Mouse (Mus musculus) heart, postnatal 25 days (tissue): ENCODE data around the gene Rgs8. TPM values are rescaled to one million over a fixed set of nuclear protein-coding genes. Genes with fewer than 3 reads are reported as not detected.
A peak's percentile ranks its signal among the peaks of the same experiment; 100 is the strongest.

Source experiments
- DNase-seq: peaks from one replicate; pipeline ENCODE4 v3.0.0; 2022; ENCODE audit warnings: low spot score
- intact Hi-C: fragments of 180-260 bp; cut with DNase I; formaldehyde crosslinking; loops from one replicate; pipeline ENCODE4 v1.15.1; 2025
- total RNA-seq, 2 experiments: library from RNA; stranded (reverse); gene quantifications; 2 replicates each; pipeline ENCODE4 v1.2.3; 2021

The Rgs8 gene
- total RNA-seq, 2 experiments from 2014 or later: not detected

DNA sequence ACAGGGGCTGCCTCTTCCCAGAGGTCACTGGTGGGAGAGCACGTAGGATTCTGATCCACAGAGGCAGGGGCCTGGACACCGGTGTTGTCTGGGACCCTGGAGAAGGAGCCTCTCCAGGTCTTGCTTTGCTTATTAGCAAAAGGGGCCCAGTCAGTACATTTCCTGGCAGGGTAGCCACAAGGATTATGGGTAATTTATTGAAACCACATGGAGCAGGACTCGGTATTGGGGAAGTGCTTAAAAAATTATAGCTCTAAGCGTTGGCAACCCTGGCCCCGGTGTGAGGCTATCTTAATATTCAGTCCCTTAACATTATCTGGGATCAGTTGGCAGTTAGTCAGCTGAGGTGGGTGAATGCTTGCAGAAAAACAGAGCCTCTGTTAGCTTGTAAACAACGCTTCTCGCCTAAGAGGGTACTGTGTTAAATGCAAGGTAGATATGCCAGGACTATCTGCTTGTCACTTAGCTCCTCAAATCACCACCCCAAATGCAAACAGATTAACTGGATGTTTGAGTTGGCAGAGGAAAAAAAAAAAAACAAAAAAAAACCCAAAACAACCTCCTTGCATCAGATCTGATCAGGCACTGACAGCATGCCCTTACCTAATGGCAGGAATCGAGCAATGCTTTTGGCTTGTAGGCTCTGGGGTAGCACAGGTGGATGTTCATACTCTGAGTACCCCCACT, 49.5 kb downstream of the Rgs8 start:
- intact Hi-C loops: no loop called here
- no peak for DNase-seq

DNA sequence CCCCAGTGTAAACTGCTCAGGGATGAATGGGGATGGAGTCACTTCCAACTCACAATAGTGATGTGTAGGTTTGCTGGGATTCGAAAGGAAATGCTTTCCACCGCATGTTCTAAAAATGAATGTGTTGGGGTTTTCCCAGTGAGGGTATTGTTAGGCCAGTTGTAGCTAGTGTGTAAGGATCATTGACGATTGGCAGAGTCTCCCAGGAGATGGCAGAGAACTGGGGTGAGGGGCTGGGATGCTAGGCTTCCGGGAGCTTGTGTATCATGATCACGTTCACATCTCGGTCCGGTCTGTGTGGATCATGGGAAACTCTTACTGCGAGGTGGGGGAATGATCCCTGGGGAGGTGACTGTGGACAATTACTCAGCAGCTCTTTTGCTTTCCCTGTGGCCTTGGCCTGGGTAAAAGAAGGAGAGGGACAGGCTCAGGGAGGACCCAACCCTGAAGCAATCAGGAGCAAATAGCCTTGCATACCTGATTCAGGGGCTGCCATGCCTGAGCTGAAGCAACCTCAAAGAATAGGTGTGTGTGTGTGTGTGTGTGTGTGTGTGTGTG, 50.1 kb downstream of the Rgs8 start:
- intact Hi-C loops: no loop called here
- DNase-seq: no peak

DNA sequence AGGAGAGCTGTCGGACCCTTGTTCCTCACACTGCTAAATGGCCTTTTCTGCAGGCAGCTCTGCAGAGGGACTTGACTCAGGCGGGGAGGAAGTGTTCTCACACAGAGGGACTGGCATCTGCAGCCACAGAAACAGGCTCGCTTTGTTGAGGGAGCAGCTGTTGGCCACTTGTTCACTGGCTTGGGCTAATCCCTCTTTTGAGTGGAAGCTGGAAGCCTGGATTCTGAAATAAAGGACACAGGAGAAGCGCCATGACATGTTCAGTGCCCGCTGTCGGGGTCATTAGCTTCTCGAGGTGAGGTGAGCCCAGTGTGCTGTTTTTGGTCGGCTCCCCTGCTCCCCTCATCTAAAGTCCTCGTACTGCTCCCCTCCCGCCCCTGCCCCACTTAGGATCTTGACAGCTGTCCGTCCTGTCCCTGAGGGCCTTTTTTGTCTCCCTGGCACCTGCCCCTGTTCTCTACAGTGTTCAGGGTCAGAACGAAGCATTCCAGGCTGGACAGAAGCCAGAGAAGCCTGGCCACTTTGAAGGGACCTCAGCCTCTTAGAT, 50.7 kb downstream of the Rgs8 start:
- intact Hi-C loops: no loop called here
- no peak for DNase-seq

DNA sequence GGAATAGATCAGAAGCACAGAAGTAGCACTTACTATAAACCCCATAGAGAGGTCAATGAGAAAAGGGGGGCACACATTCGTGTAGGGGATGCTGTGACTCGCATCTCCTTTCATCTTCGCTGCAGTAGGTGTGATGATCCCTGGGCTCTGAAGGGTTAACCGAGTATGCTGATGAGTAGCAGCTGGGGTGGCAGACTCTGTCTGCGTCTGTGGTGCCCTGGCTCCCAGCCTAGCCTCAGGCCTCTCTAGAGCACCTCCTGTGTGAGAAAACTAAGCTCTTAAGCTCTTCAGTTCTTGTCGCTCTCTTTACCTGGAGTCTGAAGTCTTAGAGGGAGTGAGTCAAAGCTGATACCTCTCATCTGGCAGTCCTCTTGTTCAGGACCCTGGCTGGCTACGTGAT, 51.3 kb downstream of the Rgs8 start:
- intact Hi-C loops: no loop called here

DNA sequence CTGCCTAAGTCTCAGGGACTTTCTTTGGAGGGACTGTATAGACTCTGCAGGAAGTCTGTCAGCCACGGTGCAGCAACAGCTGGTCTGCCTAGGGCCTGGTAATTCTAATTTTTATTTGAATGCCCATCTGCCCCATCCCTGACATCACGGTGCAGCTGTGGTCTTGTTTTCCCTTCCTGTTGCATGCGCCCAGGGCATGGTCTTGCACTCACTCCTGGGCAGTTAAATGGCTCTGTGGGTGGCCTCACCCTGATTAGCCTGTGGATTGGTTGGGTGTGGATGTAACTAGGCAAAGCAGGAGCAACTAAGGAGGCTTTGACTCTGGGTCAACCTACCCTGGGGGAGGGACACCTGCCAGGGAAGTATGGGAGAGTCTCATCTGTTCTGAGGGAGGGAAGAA, 52.2 kb downstream of the Rgs8 start:
- DNase-seq: no peak
- intact Hi-C loops: no loop called here

More for the DNA sequence above, 51.3 kb downstream of the Rgs8 start:
- DNase-seq: no peak

DNA sequence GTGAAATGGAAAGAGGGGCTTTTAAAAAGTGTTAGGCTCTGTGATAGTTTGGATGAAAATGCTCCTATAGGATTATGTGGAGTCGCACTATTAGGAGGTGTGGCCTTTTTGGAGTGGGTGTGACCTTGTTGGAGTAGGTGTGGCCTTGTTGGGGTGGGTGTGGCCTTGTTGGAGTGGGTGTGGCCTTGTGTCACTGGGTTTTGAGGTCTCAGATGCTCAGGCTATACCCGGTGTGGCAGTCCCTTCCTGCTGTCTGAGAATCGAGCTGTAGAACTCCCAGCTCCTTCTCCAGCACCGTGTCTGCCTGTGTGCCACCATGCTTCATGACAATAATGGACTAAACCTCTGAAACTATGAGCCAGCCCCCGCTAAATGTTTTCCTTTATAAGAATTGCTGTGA, 55.8 kb downstream of the Rgs8 start:
- no peak for DNase-seq
- intact Hi-C loops: no loop called here

DNA sequence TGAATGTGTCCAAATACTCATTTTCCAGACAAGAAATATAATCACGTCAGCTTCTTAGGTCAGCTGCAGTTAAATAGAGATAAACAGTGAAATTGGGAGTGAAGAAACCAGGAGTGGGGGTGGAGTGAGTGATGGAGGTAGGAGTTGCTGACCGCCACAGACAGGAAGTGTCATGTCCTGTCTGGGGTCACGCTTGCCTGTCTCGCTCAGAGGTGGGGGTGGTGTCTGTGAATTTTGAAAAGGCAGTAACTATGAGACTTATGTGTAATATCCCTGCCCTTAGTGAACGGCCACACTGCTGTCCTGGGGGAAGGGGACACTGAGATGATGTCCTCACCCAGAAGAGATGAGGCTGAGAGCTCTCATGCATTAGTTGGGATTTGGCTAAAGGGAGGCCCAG, 56.6 kb downstream of the Rgs8 start:
- intact Hi-C loops: no loop called here
- no peak for DNase-seq

DNA sequence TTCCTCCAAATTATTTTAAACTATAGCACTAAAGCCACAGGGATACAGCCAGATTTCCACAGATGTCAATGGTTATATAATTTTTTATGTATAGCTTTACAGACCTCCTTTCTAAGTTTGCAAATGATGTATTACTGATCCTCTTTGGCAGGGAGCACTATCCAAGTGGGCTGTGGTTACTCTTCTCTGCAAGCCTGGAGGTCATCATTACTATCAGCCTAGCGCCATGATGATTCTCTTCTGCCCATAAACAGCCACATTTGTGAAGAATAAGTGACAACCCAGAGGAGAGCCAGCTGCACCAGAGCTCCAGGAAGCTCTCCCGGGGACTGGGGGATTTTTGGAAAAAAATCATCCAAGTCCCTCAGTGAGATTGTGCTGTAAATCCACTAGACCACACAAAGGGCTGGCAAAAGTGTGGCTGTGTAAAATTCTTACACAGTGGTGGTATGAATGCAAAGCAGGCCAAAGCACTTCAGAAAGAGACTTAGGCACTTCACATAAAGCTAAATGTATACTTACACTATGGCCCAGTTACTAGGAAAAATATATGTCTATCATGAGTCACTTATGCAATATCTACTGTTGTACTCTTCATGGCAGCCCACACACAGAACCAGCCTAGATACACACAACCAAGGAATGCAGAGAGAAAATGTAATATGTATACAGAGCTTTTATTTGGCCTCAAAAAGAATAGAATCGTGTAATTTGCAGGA, 58.9 kb downstream of the Rgs8 start:
- DNase-seq: no peak
- intact Hi-C loops: no loop called here

DNA sequence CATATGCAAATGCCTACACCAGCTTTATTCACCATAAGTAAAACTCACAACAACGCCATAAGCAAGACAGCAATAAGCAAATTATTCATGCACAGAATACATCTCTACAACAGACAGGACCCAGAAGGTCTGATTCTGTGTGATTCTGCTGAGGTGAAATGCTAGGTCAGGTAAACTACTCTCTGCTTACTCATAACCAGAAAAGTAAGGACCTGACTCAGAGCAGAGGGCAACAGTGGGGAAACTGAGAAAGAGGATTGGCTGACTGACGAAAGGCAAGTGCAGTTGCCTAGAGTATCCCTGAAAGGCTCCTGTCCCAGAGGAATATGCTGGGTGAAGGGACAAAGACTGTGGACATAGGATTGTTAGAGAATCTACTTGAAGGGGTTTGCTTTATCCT, 59.8 kb downstream of the Rgs8 start:
- intact Hi-C loops: no loop called here
- no peak for DNase-seq

DNA sequence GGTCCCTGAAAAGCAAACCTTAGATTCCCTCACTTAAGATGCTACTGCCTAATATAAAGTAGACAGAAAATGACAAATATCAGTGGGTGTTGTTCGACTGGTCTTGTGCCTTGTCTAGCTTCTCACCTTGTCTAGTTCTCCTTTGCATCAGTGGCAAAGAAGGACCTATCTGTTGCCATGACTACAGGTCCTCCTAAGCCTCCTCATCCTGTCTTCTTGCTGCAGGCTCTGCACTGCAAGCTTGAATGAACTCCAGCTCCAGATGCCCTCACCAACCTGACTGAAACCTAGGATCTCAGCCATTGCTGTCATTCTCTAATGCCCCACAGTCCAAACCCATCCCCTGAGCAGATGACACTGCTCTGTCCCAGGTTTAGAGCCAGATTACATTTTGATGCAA, 65.2 kb downstream of the Rgs8 start:
- DNase-seq: no peak

DNA sequence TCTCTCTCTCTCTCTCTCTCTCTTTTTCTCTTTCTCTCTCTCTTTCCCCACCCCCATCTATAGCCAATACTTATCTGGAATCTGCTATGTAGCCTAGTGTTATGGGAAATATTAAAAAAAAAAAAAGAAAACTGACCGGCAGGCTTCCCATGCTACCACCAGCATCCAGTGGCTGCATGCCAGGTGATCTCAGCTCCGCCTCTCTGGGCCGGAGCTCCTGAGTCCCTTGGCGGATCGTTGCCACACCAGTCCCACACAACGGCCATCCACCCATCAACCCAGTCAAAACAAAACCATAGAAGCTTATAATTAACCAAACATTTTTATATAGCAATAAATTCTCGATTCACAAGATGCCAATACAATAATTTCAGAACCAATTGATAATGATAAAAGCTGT, 68.1 kb downstream of the Rgs8 start:
- no peak for DNase-seq
- intact Hi-C loops: no loop called here

More for the DNA sequence above, 65.2 kb downstream of the Rgs8 start:
- intact Hi-C loops: no loop called here

DNA sequence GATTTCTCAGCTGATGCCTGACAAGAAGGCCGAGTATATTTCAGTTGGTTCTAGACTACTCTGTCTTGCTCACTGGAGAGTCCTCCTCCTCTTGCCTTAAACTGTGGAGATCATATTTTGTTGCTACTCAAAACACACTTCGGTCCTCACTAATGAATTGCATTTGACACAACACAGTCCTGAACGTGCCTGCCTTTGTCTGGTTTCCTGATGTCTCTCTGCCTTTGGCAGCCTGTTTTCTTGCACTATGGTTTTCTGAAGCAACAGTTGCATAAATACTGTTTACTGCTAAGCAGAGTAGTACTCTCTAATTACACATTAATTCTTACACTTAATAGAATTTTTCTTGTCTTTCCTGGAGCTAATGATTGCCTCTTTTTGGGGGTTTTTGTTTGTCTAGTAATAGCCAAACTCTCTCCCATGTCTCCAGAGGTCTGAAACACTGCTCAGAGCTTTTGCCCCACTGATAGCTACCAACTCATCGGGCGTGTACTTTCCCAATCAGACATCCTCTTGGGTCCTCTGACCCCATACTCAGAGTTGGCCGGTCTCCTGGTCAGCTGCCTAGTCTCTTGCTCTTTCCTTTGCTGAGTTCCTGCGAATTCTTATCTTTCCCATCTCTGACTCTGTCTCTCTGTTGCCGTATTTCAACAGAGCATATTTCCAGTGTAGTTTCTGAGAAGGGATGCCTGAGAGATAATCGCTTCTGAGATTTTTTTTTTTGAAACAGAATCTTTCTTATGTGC, 68.9 kb downstream of the Rgs8 start:
- intact Hi-C loops: no loop called here

DNA sequence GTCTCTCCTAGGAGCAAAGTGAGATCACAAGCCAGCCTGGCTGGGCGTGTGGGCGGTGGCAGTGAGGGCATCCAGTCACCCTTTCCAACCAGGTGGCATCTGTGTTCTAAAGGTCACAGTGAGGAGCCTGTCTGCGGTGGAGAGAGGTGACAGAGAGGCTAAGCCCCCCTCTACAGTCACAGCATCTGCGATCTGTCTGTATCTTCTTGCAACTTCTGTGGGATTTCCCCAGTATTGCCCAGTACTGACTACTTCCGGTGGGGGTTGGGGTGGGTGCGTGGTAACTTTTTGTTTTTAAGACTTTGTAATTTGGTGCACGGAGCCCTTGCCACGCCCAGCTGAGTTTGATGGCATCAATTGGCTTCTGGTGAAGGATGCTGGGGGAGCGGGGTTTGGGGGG, 70.6 kb downstream of the Rgs8 start:
- intact Hi-C loops: no loop called here
- no peak for DNase-seq

More for the DNA sequence above, 68.9 kb downstream of the Rgs8 start:
- no peak for DNase-seq

DNA sequence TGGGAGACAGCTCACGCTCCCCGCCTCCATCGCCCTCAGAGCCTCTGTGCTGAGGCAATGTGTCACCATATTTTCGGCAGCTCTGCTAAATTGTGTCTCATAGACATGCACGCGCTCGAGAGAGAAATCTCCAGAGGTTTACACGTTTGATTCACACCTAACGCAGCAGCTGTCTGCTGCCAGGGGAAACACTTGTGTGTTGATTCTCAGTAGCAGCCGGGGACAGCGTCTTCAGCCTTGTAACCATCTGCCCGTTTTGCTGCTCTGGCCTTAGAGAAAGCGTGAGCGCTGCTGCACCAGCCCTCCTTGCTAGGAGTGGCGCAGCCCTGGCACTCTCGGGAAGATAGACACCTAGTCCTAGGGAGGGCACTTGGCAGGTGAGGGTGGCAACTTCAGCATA, 73.8 kb downstream of the Rgs8 start:
- no peak for DNase-seq
- intact Hi-C loops: loop anchor here (5.0 kb wide), 1 partner anchor 49 kb away; no protein-coding TSS in a partner anchor

DNA sequence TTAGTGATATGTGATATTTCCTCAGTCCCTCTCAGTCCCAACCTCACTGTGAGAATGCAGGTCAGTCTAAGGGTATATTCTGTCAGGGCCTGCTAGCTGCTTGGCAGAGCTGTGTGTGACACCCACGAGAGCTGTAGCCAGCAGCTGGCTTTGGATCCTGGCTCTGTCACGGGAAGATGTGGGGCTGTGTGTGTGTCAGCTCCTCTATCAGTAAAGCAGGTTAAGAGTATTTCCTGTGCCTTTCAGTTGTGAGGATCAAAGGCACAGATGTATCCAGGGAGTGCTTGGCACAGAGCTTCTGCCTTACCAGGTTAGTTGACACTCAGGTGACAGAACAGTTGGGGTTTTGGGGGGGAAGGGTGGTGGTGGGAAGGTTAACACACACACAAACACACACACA, 77.0 kb downstream of the Rgs8 start:
- intact Hi-C loops: loop anchor here (5.0 kb wide), 1 partner anchor 53 kb away; no protein-coding TSS in a partner anchor
- no peak for DNase-seq

DNA sequence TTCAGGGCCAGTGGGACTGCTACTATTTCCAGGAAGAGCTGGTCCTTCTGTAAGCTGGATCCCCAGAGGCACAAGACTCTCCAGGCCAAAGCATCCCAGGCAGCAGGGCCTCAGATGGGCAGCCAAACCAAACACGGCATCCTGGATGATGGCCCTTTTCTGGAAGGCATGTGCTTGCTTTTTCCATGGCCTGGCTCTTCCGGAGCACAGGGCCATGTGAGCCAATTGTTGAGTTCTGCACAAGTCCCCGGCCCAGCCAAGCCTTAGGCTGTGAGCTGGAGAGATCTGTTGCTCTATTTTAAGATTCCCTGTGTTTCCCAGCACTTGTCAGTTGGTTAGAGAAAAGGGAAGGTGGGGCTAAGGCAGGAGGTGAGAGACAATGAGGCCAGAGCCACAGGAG, 77.8 kb downstream of the Rgs8 start:
- peak; percentile 77 for DNase-seq
- intact Hi-C loops: no loop called here

DNA sequence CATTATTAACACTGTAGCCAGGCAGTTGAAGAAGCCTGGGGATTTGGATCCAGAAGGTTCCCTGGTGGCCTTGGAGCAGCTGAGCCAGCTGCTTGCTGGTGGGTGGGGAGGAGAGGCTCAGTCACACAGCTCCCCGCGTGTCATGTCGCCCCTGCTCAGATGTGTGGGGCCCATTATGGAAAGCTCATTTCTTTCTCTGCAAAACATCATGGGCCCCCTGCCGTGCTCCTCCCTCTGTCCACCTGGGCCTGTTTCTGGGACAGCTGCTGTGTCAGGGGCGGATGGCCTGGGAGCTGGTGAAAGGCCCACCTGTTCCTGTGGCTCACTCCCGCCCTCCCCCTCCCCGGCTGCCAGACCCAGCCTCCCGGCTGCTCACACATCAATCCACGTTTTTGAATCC, 80.4 kb downstream of the Rgs8 start:
- intact Hi-C loops: no loop called here
- no peak for DNase-seq

DNA sequence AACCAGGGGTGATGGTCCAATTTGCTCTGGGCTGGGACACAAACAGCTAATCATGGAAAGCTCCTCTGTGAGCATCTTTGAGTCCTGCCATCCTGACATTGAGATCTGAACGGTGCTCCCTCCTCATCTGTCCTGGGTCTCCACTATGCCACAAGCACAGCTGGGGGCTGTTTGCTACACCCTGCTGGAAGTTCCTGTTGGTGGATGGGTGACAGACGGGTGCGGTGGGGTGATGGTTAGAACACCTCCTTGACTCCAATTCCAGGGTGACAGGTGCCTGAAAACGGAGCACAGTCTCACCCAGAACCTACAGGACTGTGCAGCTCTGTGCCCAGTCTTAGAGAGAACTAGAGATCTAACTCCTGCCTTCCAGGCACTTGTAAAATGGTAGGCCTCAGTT, 82.0 kb downstream of the Rgs8 start:
- no peak for DNase-seq
- intact Hi-C loops: loop anchor here (5.0 kb wide), 1 partner anchor 53 kb away; no protein-coding TSS in a partner anchor

DNA sequence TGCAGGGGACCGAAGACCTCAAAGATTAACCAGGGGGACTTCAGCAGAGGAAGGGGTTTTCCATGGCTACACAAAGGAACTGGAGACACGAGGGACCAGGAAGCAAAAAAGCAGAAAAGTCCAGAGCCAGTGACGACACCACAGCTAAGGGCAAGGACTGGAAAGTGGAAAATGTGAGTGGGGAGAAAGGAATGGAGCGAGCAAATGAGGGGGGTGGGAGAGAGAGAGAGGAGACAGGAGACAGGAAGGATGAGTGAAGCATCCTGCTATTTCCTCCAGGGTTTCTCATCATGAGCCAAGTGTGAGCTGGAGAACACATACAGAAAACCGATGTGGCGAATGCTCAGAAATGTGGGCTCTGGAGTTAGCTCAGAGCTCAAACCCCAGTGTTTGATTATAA, 83.3 kb downstream of the Rgs8 start:
- no peak for DNase-seq
- intact Hi-C loops: loop anchor here (5.0 kb wide), 1 partner anchor 54 kb away; no protein-coding TSS in a partner anchor
